Mouse (Mus musculus) kidney, postnatal 0 days (tissue): Measurements from ENCODE around the gene Ift122. TPM values are rescaled to one million over a fixed set of nuclear protein-coding genes. Genes with fewer than 3 reads are reported as not detected.

ENCODE experiments used
- ATAC-seq: fragments of 200-750 bp; cut with Nextera tagmentation; replicated peaks from 2 replicates; pipeline ENCODE4 v1.8.0; 2017; ENCODE audit warnings: low read depth, moderate number of reproducible peaks, moderate TSS enrichment, moderate library complexity; ENCODE audit not compliant: low FRiP score
- DNase-seq: peaks from one replicate; pipeline ENCODE4 v3.0.0-alpha.2; 2016; ENCODE audit warnings: low spot score
- H3K27ac ChIP-seq: fragments of 300-500 bp; sonication (generic); 2 replicates; pipeline ENCODE4 v1.5.1; 2014; ENCODE audit warnings: mild to moderate bottlenecking
- H3K27me3 ChIP-seq: fragments of 300-500 bp; sonication (generic); 2 replicates; pipeline ENCODE4 v1.6.1; 2014; ENCODE audit warnings: low read length, mixed read lengths; ENCODE audit not compliant: insufficient read depth
- H3K36me3 ChIP-seq: fragments of 300-500 bp; sonication (generic); 2 replicates; pipeline ENCODE4 v1.6.1; 2014; ENCODE audit warnings: low read length, mixed read lengths; ENCODE audit not compliant: insufficient read depth
- H3K4me1 ChIP-seq: fragments of 300-500 bp; sonication (generic); replicated peaks from 2 replicates; pipeline ENCODE4 v1.6.1; 2014; ENCODE audit warnings: antibody characterized with exemption, low read length, mixed read lengths; ENCODE audit not compliant: insufficient read depth
- H3K4me2 ChIP-seq: fragments of 300-500 bp; sonication (generic); 2 replicates; pipeline ENCODE4 v1.6.1; 2014; ENCODE audit warnings: mild to moderate bottlenecking, low read length, moderate library complexity, mixed read lengths
- H3K4me3 ChIP-seq: fragments of 300-500 bp; sonication (generic); replicated peaks from 2 replicates; pipeline ENCODE4 v1.5.1; 2014; ENCODE audit warnings: low read depth, low read length
- H3K9ac ChIP-seq: fragments of 300-500 bp; sonication (generic); 2 replicates; pipeline ENCODE4 v1.6.1; 2014; ENCODE audit warnings: low read depth, low read length
- H3K9me3 ChIP-seq: fragments of 300-500 bp; sonication (generic); replicated peaks from 2 replicates; pipeline ENCODE4 v1.6.1; 2016; ENCODE audit warnings: low read length, inconsistent platforms, mixed read lengths
- CTCF ChIP-seq: IDR thresholded peaks from 2 replicates; pipeline ENCODE4 v1.5.1; 2016; ENCODE audit warnings: antibody characterized with exemption, low read depth, mild to moderate bottlenecking, moderate library complexity
- WGBS: fragments of 180-500 bp; shearing (Covaris S2); extraction: QIAGEN DNeasy Blood & Tissue Kit; methylation state at CpG from one replicate; pipeline ENCODE4 v1.1.7; 2014; 5-methylcytosine and 5-hydroxymethylcytosine counted together
- polyA plus RNA-seq: library from polyadenylated mRNA; unstranded; fragments of >200 nt; fragmentation: Nextera tagmentation; extraction: Ambion mirVana; gene quantifications from 2 replicates; pipeline ENCODE4 v1.2.1, GENCODE M21; 2015

Ift122 gene
- polyA plus RNA-seq, 1 experiment from 2014 or later, result 14.9 TPM

GRCm38 (mm10) chr6:115808488-115809231 is 44.6 kb upstream of the Ift122 start, which contains the start of gene Rpl32:
TSS of gene Rpl32 (minus strand) at chr6:115808747.
- Histone ChIP-seq H3K4me2 (peak within 1 kb of the TSS; percentile 75), H3K4me3 (peak within 1 kb of the TSS; percentile 92), H3K9ac (peak within 1 kb of the TSS; percentile 96), H3K9me3 (no peaks in the 10 kb centered on the region), H3K27me3 (no peaks in the 10 kb centered on the region), H3K27ac (peak within 1 kb of the TSS; percentile 96), H3K36me3 (peaks cover 18% of the 10 kb centered on the region), H3K4me1 (peaks cover 16% of the 10 kb centered on the region)
- under 1% methylated on average over 47 of the region's 47 CpGs for WGBS
- ATAC-seq, result peak; percentile 78
- TF ChIP-seq CTCF, result peak; percentile 65
- DNase-seq, result peak; percentile 96

GRCm38 (mm10) chr6:115811606-115812005 is 41.7 kb upstream of the Ift122 start:
- Histone ChIP-seq H3K36me3 (peaks cover 2% of the 10 kb centered on the region; the same call in 1 of the 2 replicates), H3K27me3 (no peaks in the 10 kb centered on the region), H3K9me3 (no peaks in the 10 kb centered on the region), H3K9ac (no peak overlapping the region), H3K27ac (no peak overlapping the region), H3K4me2 (no peak overlapping the region), H3K4me3 (no peak overlapping the region), H3K4me1 (peaks cover 8% of the 10 kb centered on the region)
- DNase-seq (no peak), ATAC-seq (no peak)
- no peak for TF ChIP-seq CTCF
- WGBS, result 64% methylated on average over 8 of the region's 8 CpGs

GRCm38 (mm10) chr6:115814104-115814503 is 39.2 kb upstream of the Ift122 start:
- peak; percentile 79 for TF ChIP-seq CTCF
- Histone ChIP-seq H3K9me3 (no peaks in the 10 kb centered on the region), H3K4me2 (no peak overlapping the region), H3K27ac (no peak overlapping the region), H3K27me3 (no peaks in the 10 kb centered on the region), H3K4me1 (no peaks in the 10 kb centered on the region), H3K4me3 (no peak overlapping the region), H3K9ac (no peak overlapping the region), H3K36me3 (no peaks in the 10 kb centered on the region)
- ATAC-seq (peak; percentile 49; the same call in 1 of the 2 replicates), DNase-seq (peak; percentile 78)
- 33% methylated on average over 4 of the region's 4 CpGs for WGBS

DNA sequence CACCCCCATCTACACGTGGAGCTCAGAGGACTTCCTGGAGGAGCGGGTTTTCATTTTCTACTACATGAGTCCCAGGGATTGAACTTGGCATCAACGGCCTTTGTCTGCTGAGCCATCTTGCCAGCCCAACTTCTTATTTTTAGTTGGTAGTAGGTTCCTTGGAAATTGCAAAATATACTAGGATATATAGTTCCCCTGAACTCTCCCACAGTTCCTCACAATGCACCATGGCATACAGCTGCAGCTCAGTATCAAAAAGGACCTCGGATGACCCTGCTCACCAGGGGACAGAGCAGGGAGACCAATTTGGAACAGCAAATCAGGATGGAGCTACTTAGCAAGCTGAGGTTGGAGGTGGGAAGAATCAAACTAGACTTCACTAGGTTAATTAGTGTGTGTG is 38.2 kb upstream of the Ift122 start:
- DNase-seq (no peak), ATAC-seq (no peak)
- no peak overlapping the region for H3K27ac ChIP-seq
- H3K4me2 ChIP-seq, result no peak overlapping the region
- no peak overlapping the region for H3K9ac ChIP-seq
- no peaks in the 10 kb centered on the region for H3K9me3 ChIP-seq
- no peaks in the 10 kb centered on the region for H3K36me3 ChIP-seq
- WGBS, result 81% methylated on average over 4 of the region's 4 CpGs
- no peak for TF ChIP-seq CTCF
- no peak overlapping the region for H3K4me3 ChIP-seq
- no peaks in the 10 kb centered on the region for H3K4me1 ChIP-seq
- no peaks in the 10 kb centered on the region for H3K27me3 ChIP-seq

GRCm38 (mm10) chr6:115818129-115818528 is 35.1 kb upstream of the Ift122 start:
- no peak overlapping the region for H3K27ac ChIP-seq
- no peak for TF ChIP-seq CTCF
- ATAC-seq (no peak), DNase-seq (no peak)
- no peaks in the 10 kb centered on the region for H3K27me3 ChIP-seq
- H3K4me2 ChIP-seq, result no peak overlapping the region
- H3K9me3 ChIP-seq, result no peaks in the 10 kb centered on the region
- H3K36me3 ChIP-seq, result no peaks in the 10 kb centered on the region
- no peak overlapping the region for H3K4me3 ChIP-seq
- no peaks in the 10 kb centered on the region for H3K4me1 ChIP-seq
- no peak overlapping the region for H3K9ac ChIP-seq
- WGBS, result 72% methylated on average over 2 of the region's 2 CpGs

GRCm38 (mm10) chr6:115821216-115821993 is 31.9 kb upstream of the Ift122 start:
- Histone ChIP-seq H3K9me3 (no peaks in the 10 kb centered on the region), H3K4me2 (no peak overlapping the region), H3K36me3 (no peaks in the 10 kb centered on the region), H3K27ac (no peak overlapping the region), H3K9ac (no peak overlapping the region), H3K4me3 (no peak overlapping the region), H3K27me3 (no peaks in the 10 kb centered on the region), H3K4me1 (no peaks in the 10 kb centered on the region)
- ATAC-seq, result no peak
- no peak for TF ChIP-seq CTCF
- 80% methylated on average over 8 of the region's 8 CpGs for WGBS
- DNase-seq, result no peak
